Mouse (Mus musculus) heart, postnatal 0 days (tissue): ENCODE measurements around the gene Piwil1.

Source experiments
- CTCF ChIP-seq: IDR thresholded peaks from 2 replicates; pipeline ENCODE4 v1.5.1; 2016; ENCODE audit warnings: antibody characterized with exemption, control low read depth, low read depth
- EP300 ChIP-seq: IDR thresholded peaks from 2 replicates; pipeline ENCODE4 v1.6.1; 2016; ENCODE audit warnings: antibody characterized with exemption, low read depth

- TF ChIP-seq CTCF (no peak), EP300 (no peak)
Measured at GRCm38 (mm10) chr5:128677861-128678260, 24.5 kb upstream of the Piwil1 start.
